Mouse (Mus musculus) urinary bladder, postnatal 36 days (tissue): ENCODE results near the gene Lrrc74b.
"Not testable (repeated sequence)": the region's sequence is repeated elsewhere in the genome, so short reads cannot be mapped to it uniquely, and the experiment has no call there.

Experiments used
- DNase-seq, 2 experiments: peaks; one replicate each; pipeline ENCODE4 v3.0.0; 2022; ENCODE audit warnings: low spot score in 2 of 2, mixed read lengths in 1 of 2

Lrrc74b gene

GRCm38 (mm10) chr16:17561128-17561750, at the start of gene Lrrc74b:
Gene Lrrc74b, minus strand, starts transcription at chr16:17561247.
- peak; percentile 57 to 71 for DNase-seq

- DNase-seq: no peak
Observed at GRCm38 (mm10) chr16:17605684-17606083, 44.6 kb upstream of the Lrrc74b start.

GRCm38 (mm10) chr16:17604941-17605340, 43.9 kb upstream of the Lrrc74b start:
- no peak for DNase-seq

GRCm38 (mm10) chr16:17600944-17601562, 40.0 kb upstream of the Lrrc74b start:
- DNase-seq: no peak

- no peak for DNase-seq
Observed at GRCm38 (mm10) chr16:17590731-17591130, 29.7 kb upstream of the Lrrc74b start.

GRCm38 (mm10) chr16:17584555-17584954, 23.5 kb upstream of the Lrrc74b start:
- DNase-seq: no peak

GRCm38 (mm10) chr16:17583064-17583463, 22.0 kb upstream of the Lrrc74b start, which contains the start of gene Slc7a4:
Gene Slc7a4, minus strand, starts transcription at chr16:17583214.
- DNase-seq: no peak

GRCm38 (mm10) chr16:17576825-17577215, 15.8 kb upstream of the Lrrc74b start:
- no peak for DNase-seq

GRCm38 (mm10) chr16:17575870-17576824, 15.1 kb upstream of the Lrrc74b start:
- DNase-seq: peak; percentile 55 to 76

GRCm38 (mm10) chr16:17566186-17566585, 5.1 kb upstream of the Lrrc74b start:
- DNase-seq: no peak

- DNase-seq: no peak
Observed at GRCm38 (mm10) chr16:17564771-17565170, 3.7 kb upstream of the Lrrc74b start.

- DNase-seq: no peak
Observed at GRCm38 (mm10) chr16:17564221-17564620, 3.2 kb upstream of the Lrrc74b start.

GRCm38 (mm10) chr16:17563580-17563979, 2.5 kb upstream of the Lrrc74b start:
- no peak for DNase-seq

GRCm38 (mm10) chr16:17561751-17562208, 733 bp upstream of the Lrrc74b start, which contains the start of gene P2rx6:
Gene P2rx6, plus strand, starts transcription at chr16:17561885.
- DNase-seq: peak; percentile 24 to 60

- no peak for DNase-seq
Observed at GRCm38 (mm10) chr16:17559396-17560027, 1.5 kb downstream of the Lrrc74b start.

GRCm38 (mm10) chr16:17558811-17559210, 2.2 kb downstream of the Lrrc74b start:
- DNase-seq: no peak

- DNase-seq: peak; percentile 53 to 67
Observed at GRCm38 (mm10) chr16:17557947-17558480, 3.0 kb downstream of the Lrrc74b start.

- no peak for DNase-seq
Observed at GRCm38 (mm10) chr16:17556907-17557306, 4.1 kb downstream of the Lrrc74b start.

GRCm38 (mm10) chr16:17556180-17556579, 4.9 kb downstream of the Lrrc74b start:
- DNase-seq: no peak

GRCm38 (mm10) chr16:17554702-17555101, 6.3 kb downstream of the Lrrc74b start:
- not testable (repeated sequence) for DNase-seq
